Mouse (Mus musculus) G1E (cell line): ENCODE measurements around the gene Rbsn. TPM values are rescaled to one million over a fixed set of nuclear protein-coding genes. Genes with fewer than 3 reads are reported as not detected.

Source experiments
- ATAC-seq: 2 replicates; pipeline ENCODE4 v1.8.0; 2016; ENCODE audit warnings: mild to moderate bottlenecking; ENCODE audit not compliant: insufficient number of reproducible peaks, poor library complexity, low FRiP score, severe bottlenecking; ENCODE audit errors: extremely low read depth
- DNase-seq: peaks from one replicate; pipeline ENCODE4 v3.0.0; 2012; ENCODE audit warnings: low spot score
- H3K27me3 ChIP-seq: 2 replicates; pipeline ENCODE4 v1.6.1; 2012; ENCODE audit warnings: mild to moderate bottlenecking, low read length, inconsistent platforms; ENCODE audit not compliant: insufficient read depth
- H3K36me3 ChIP-seq: replicated peaks from 2 replicates; pipeline ENCODE3; 2012; ENCODE audit warnings: mild to moderate bottlenecking, inconsistent platforms
- H3K4me1 ChIP-seq: 2 replicates; pipeline ENCODE4 v1.6.1; 2012; ENCODE audit warnings: low read depth, low read length, inconsistent platforms, mixed read lengths; ENCODE audit not compliant: insufficient read depth
- H3K4me3 ChIP-seq: 2 replicates; pipeline ENCODE4 v1.5.1; 2012; ENCODE audit warnings: low read depth, mild to moderate bottlenecking, inconsistent platforms, low read length, moderate library complexity, mixed read lengths
- H3K9me3 ChIP-seq: replicated peaks from 2 replicates; pipeline ENCODE4 v1.6.1; 2012; ENCODE audit warnings: inconsistent platforms
- CTCF ChIP-seq: IDR thresholded peaks from 2 replicates; pipeline ENCODE4 v1.5.1; 2012; ENCODE audit warnings: low read depth, low read length, inconsistent platforms, mixed read lengths
- GATA1 ChIP-seq: IDR thresholded peaks from 2 replicates; pipeline ENCODE4 v1.6.1; 2012; ENCODE audit warnings: borderline replicate concordance, low read length, inconsistent platforms, mixed read lengths
- GATA2 ChIP-seq: IDR thresholded peaks from 2 replicates; pipeline ENCODE4 v1.6.1; 2012; ENCODE audit warnings: low read depth, low read length, inconsistent platforms, borderline replicate concordance
- POLR2AphosphoS5 ChIP-seq: IDR thresholded peaks from 2 replicates; pipeline ENCODE4 v1.6.1; 2012; ENCODE audit warnings: low read depth, low read length, inconsistent platforms; ENCODE audit not compliant: insufficient replicate concordance
- TAL1 ChIP-seq: conservative IDR thresholded peaks from 2 replicates; pipeline ENCODE4 v1.6.1; 2012; ENCODE audit warnings: low read depth, low read length, inconsistent platforms, mixed read lengths
- polyA plus RNA-seq: library from polyadenylated mRNA; stranded (reverse); fragments of >175 nt; gene quantifications from 2 replicates; pipeline ENCODE4 v1.2.3, GENCODE M21; 2012
- total RNA-seq, 2 experiments: library from RNA; stranded (forward) in 1 of 2; stranded (reverse) in 1 of 2; fragments of 200-1000 nt in 1 of 2; fragments of >200 nt in 1 of 2; fragmentation: Nextera tagmentation in 1 of 2; gene quantifications; 2 replicates each; pipeline ENCODE4 v1.2.3; 2014 to 2017

The Rbsn gene
- total and polyA plus RNA-seq, 3 experiments, result 5.3 to 31.5 (median 20.1) TPM

DNA sequence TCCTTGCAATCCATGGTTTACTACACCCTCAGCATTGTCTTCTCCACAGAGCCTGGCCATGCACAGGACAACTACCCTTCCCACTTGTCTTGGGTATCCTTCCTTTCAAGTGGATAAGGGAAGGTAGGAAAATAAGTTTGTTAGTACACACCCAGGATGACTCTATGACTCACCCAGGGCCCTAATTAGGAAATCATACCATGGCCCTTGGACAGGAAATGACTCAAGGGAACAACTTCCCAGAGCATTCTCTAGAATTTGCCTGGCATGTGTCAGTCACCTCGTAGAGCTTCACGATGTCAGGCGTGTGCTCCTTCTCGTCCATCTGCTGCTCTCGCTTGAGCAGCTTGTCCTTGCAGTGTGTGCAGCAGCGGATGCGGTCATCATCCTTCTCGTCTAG is 15.3 kb downstream of the Rbsn start:
- TF ChIP-seq GATA2 (no peak), CTCF (no peak), TAL1 (no peak)
- ATAC-seq (no peak), DNase-seq (no peak)
- H3K4me1 ChIP-seq, result no peaks in the 10 kb centered on the region
- no peaks in the 10 kb centered on the region for H3K27me3 ChIP-seq
- peaks cover 84% of the 10 kb centered on the region for H3K36me3 ChIP-seq
- H3K4me3 ChIP-seq, result no peak overlapping the region
- no peaks in the 10 kb centered on the region for H3K9me3 ChIP-seq

- Histone ChIP-seq H3K27me3 (no peaks in the 10 kb centered on the region), H3K4me3 (peak overlapping the region; percentile 96), H3K36me3 (peaks cover 67% of the 10 kb centered on the region), H3K4me1 (peaks cover 42% of the 10 kb centered on the region), H3K9me3 (0 out of 2 replicates have a peak, but pooled peaks cover 2% of the 10 kb centered on the region)
- ATAC-seq, result peak; percentile 36; the same call in 1 of the 2 replicates
- no peak for DNase-seq
- no peak for TF ChIP-seq GATA2
- no peak for TF ChIP-seq CTCF
- no peak for TF ChIP-seq TAL1
- TF ChIP-seq POLR2AphosphoS5, result no peak
- TF ChIP-seq GATA1, result no peak
These were observed 30.5 kb downstream of the Rbsn start for GRCm38 (mm10) chr6:92184178-92184577.

DNA sequence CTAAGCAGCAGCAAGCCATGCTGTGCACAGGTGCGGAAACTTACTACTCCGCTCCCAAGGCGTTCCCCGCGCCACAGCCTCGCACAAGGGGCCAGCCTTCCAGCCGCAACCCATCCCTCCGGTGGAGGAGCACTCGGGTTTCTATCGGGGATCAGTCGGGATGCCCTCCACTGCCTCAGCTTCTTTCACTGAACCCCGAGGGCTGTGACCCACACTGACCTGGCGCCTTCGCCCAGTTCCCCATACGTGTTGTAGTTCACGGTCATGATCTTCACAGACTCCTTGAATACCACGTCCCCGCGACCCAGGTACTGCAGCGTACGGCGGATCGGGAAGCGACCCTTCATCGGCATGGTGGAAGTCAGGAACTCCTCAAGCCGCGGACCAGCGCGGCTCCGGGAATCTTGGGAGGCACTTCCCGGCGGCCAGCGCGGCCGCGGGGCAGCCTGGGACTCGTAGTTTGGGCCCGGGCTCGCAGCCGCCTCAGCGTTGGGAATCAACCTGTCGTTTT is 31.0 kb downstream of the Rbsn start, which contains the start of gene Mrps25:
Gene Mrps25 (minus strand): TSS at position 413 of the 511 bp plus-strand sequence.
- peak within 1 kb of the TSS; percentile 96 for H3K4me3 ChIP-seq
- peak; percentile 26; the same call in 1 of the 2 replicates for TF ChIP-seq POLR2AphosphoS5
- no peak for TF ChIP-seq CTCF
- ATAC-seq, result peak; percentile 61
- no peaks in the 10 kb centered on the region for H3K27me3 ChIP-seq
- DNase-seq, result peak; percentile 68
- peaks cover 67% of the 10 kb centered on the region for H3K36me3 ChIP-seq
- H3K4me1 ChIP-seq, result peaks cover 42% of the 10 kb centered on the region
- H3K9me3 ChIP-seq, result 0 out of 2 replicates have a peak, but pooled peaks cover 2% of the 10 kb centered on the region

- DNase-seq (no peak), ATAC-seq (no peak)
- Histone ChIP-seq H3K9me3 (0 out of 2 replicates have a peak, but pooled peaks cover 2% of the 10 kb centered on the region), H3K4me3 (no peak overlapping the region), H3K27me3 (no peaks in the 10 kb centered on the region), H3K4me1 (peaks cover 16% of the 10 kb centered on the region), H3K36me3 (peaks cover 85% of the 10 kb centered on the region)
- TF ChIP-seq GATA2 (no peak), POLR2AphosphoS5 (no peak), CTCF (no peak), TAL1 (no peak), GATA1 (no peak)
These were observed 38.3 kb downstream of the Rbsn start for GRCm38 (mm10) chr6:92176450-92176849.

DNA sequence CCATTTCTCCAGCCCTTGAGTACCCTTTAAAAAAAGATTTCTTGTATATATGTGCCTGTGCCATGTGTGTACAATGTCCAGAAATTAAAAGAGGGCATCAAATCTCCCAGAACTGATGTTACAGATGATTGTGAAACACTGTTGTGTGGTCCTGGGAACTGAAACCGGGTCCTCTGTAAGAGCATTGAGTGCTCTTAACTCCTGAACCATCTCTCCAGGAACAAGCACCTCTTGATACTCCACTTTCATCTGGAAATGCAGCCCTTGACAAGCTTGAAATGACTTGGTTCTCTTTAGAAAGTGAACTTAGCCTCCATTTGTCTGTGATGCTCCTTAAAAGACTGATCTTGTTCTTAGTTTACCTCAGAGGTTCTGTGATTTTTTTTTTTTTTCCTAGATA is 52.0 kb downstream of the Rbsn start:
- H3K27me3 ChIP-seq, result no peaks in the 10 kb centered on the region
- TF ChIP-seq TAL1, result no peak
- no peak for TF ChIP-seq POLR2AphosphoS5
- TF ChIP-seq GATA2, result no peak
- TF ChIP-seq GATA1, result no peak
- no peak for TF ChIP-seq CTCF
- no peaks in the 10 kb centered on the region for H3K4me1 ChIP-seq
- DNase-seq (no peak), ATAC-seq (no peak)
- H3K9me3 ChIP-seq, result no peaks in the 10 kb centered on the region
- H3K36me3 ChIP-seq, result peaks cover 96% of the 10 kb centered on the region
- H3K4me3 ChIP-seq, result no peak overlapping the region

DNA sequence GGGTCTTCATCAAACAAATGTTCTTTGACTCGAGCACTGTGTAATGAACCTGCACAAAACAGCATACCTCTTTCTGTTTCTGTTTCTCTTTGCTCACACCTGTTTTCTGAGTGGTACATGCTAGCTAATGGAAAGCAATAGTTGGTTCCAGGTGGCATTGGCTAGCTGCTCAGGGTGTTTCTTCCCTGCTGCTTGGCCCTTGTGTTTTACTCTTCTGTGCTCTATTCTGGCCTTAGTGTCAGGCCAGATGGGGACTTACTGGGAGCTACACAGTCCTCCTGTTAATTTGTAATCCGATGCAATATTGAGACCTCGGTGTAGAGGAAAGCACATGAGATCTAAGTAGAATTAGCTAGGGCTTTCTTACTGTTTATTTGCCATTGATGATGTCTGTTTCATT is 55.9 kb downstream of the Rbsn start:
- no peak for ATAC-seq

GRCm38 (mm10) chr6:92153774-92154173 is 61.0 kb downstream of the Rbsn start:
- ATAC-seq (no peak), DNase-seq (no peak)
- no peaks in the 10 kb centered on the region for H3K4me1 ChIP-seq
- no peak overlapping the region for H3K4me3 ChIP-seq
- no peaks in the 10 kb centered on the region for H3K27me3 ChIP-seq
- peaks cover 97% of the 10 kb centered on the region for H3K36me3 ChIP-seq
- TF ChIP-seq CTCF (no peak), GATA2 (no peak), TAL1 (no peak), GATA1 (no peak), POLR2AphosphoS5 (no peak)
- H3K9me3 ChIP-seq, result no peaks in the 10 kb centered on the region

More for the DNA sequence above, 55.9 kb downstream of the Rbsn start:
- H3K4me3 ChIP-seq, result no peak overlapping the region
- no peaks in the 10 kb centered on the region for H3K27me3 ChIP-seq
- no peaks in the 10 kb centered on the region for H3K9me3 ChIP-seq
- DNase-seq, result no peak
- H3K36me3 ChIP-seq, result peaks cover 99% of the 10 kb centered on the region
- TF ChIP-seq CTCF (no peak), TAL1 (no peak), POLR2AphosphoS5 (no peak), GATA2 (no peak), GATA1 (no peak)
- H3K4me1 ChIP-seq, result no peaks in the 10 kb centered on the region
